Mouse (Mus musculus) MEL (cell line): ENCODE data around the gene Trim39. TPM values are rescaled to one million over a fixed set of nuclear protein-coding genes. Genes with fewer than 3 reads are reported as not detected.

ENCODE experiments used
- DNase-seq: peaks from one replicate; pipeline ENCODE4 v3.0.0; 2011; ENCODE audit warnings: low read depth, low spot score
- H3K27ac ChIP-seq: 2 replicates; pipeline ENCODE4 v1.5.1; 2012; ENCODE audit warnings: low read depth, mild to moderate bottlenecking, control low read depth, low read length, moderate library complexity; ENCODE audit not compliant: control insufficient read depth
- H3K27me3 ChIP-seq, 2 experiments: fragments of 150-350 bp in 1 of 2; sonication (generic) in 1 of 2; 2 replicates each; pipeline ENCODE4 v1.6.1; 2012; ENCODE audit warnings: low read length in 2 of 2, mild to moderate bottlenecking in 2 of 2, improper control_type of control experiment in 1 of 2, moderate library complexity in 1 of 2; ENCODE audit not compliant: insufficient read depth in 2 of 2, control insufficient read depth in 1 of 2
- H3K36me3 ChIP-seq, 2 experiments: 2 replicates each; pipeline ENCODE4 v1.6.1; 2012 to 2014; ENCODE audit warnings: low read length in 2 of 2, improper control_type of control experiment in 1 of 2, inconsistent platforms in 1 of 2, mild to moderate bottlenecking in 1 of 2; ENCODE audit not compliant: insufficient read depth in 2 of 2, control insufficient read depth in 1 of 2
- H3K4me1 ChIP-seq, 2 experiments: fragments of 150-350 bp in 1 of 2; sonication (generic) in 1 of 2; 2 replicates each; pipeline ENCODE4 v1.6.1; 2012; ENCODE audit warnings: low read length in 2 of 2, improper control_type of control experiment in 1 of 2, mild to moderate bottlenecking in 1 of 2; ENCODE audit not compliant: insufficient read depth in 2 of 2, control insufficient read depth in 1 of 2
- H3K4me3 ChIP-seq, 2 experiments: fragments of 150-350 bp in 1 of 2; sonication (generic) in 1 of 2; 2 replicates each; pipeline ENCODE4 v1.5.1; 2012; ENCODE audit warnings: low read depth in 2 of 2, low read length in 2 of 2, mild to moderate bottlenecking in 2 of 2, moderate library complexity in 2 of 2, control low read depth in 1 of 2, improper control_type of control experiment in 1 of 2; ENCODE audit not compliant: control insufficient read depth in 1 of 2, insufficient read depth in 1 of 2
- H3K79me2 ChIP-seq: 2 replicates; pipeline ENCODE4 v1.6.1; 2012; ENCODE audit warnings: mild to moderate bottlenecking, low read length, moderate library complexity; ENCODE audit not compliant: control insufficient read depth, poor library complexity, insufficient read depth
- H3K9ac ChIP-seq: 2 replicates; pipeline ENCODE4 v1.6.1; 2012; ENCODE audit warnings: low read depth, mild to moderate bottlenecking, control low read depth, low read length, moderate library complexity; ENCODE audit not compliant: control insufficient read depth, poor library complexity, severe bottlenecking
- H3K9me3 ChIP-seq: fragments of 150-350 bp; sonication (generic); replicated peaks from 2 replicates; pipeline ENCODE4 v1.6.1; 2012; ENCODE audit warnings: mild to moderate bottlenecking, low read length, improper control_type of control experiment, moderate library complexity; ENCODE audit not compliant: insufficient read depth
- BHLHE40 ChIP-seq: IDR thresholded peaks from 2 replicates; pipeline ENCODE4 v1.6.1; 2012; ENCODE audit warnings: low read depth, mild to moderate bottlenecking, inconsistent platforms, low read length, improper control_type of control experiment, borderline replicate concordance
- CHD1 ChIP-seq: IDR thresholded peaks from 2 replicates; pipeline ENCODE4 v1.6.1; 2012; ENCODE audit warnings: low read depth, mild to moderate bottlenecking, inconsistent platforms, low read length, improper control_type of control experiment
- CHD2 ChIP-seq: IDR thresholded peaks from 2 replicates; pipeline ENCODE4 v1.6.1; 2011; ENCODE audit warnings: low read length, improper control_type of control experiment
- CTCF ChIP-seq, 3 experiments: IDR thresholded peaks in 2 of 3; conservative IDR thresholded peaks in 1 of 3; 2 replicates each; pipeline ENCODE4 v1.5.1; 2011 to 2012; ENCODE audit warnings: low read length in 3 of 3, low read depth in 2 of 3, mild to moderate bottlenecking in 2 of 3, improper control_type of control experiment in 1 of 3, inconsistent platforms in 1 of 3, mixed read lengths in 1 of 3, moderate library complexity in 1 of 3; ENCODE audit not compliant: control insufficient read depth in 1 of 3, insufficient read depth in 1 of 3, poor library complexity in 1 of 3, severe bottlenecking in 1 of 3
- E2F4 ChIP-seq: IDR thresholded peaks from 2 replicates; pipeline ENCODE4 v1.6.1; 2011; ENCODE audit warnings: low read depth, low read length, improper control_type of control experiment, borderline replicate concordance
- ELF1 ChIP-seq: IDR thresholded peaks from 2 replicates; pipeline ENCODE4 v1.6.1; 2014; ENCODE audit warnings: low read depth, mild to moderate bottlenecking, inconsistent platforms, low read length, improper control_type of control experiment, moderate library complexity
- EP300 ChIP-seq, 2 experiments: IDR thresholded peaks; 2 replicates each; pipeline ENCODE4 v1.6.1; 2011; ENCODE audit warnings: improper control_type of control experiment in 2 of 2, low read length in 2 of 2, low read depth in 1 of 2, mild to moderate bottlenecking in 1 of 2
- ETS1 ChIP-seq: IDR thresholded peaks from 2 replicates; pipeline ENCODE4 v1.6.1; 2012; ENCODE audit warnings: low read depth, mild to moderate bottlenecking, inconsistent platforms, low read length, improper control_type of control experiment, moderate library complexity
- GABPA ChIP-seq: IDR thresholded peaks from 2 replicates; pipeline ENCODE4 v1.6.1; 2012; ENCODE audit warnings: low read depth, mild to moderate bottlenecking, inconsistent platforms, low read length, improper control_type of control experiment, moderate library complexity
- JUND ChIP-seq: IDR thresholded peaks from 2 replicates; pipeline ENCODE4 v1.6.1; 2011; ENCODE audit warnings: low read depth, mild to moderate bottlenecking, improper control_type of control experiment, low read length
- MAFK ChIP-seq: IDR thresholded peaks from 2 replicates; pipeline ENCODE4 v1.6.1; 2011; ENCODE audit warnings: low read depth, mild to moderate bottlenecking, low read length, improper control_type of control experiment, borderline replicate concordance
- MAX ChIP-seq: IDR thresholded peaks from 2 replicates; pipeline ENCODE4 v1.6.1; 2011; ENCODE audit warnings: low read length, improper control_type of control experiment
- MAZ ChIP-seq: IDR thresholded peaks from 2 replicates; pipeline ENCODE4 v1.6.1; 2012; ENCODE audit warnings: low read depth, mild to moderate bottlenecking, inconsistent platforms, low read length, improper control_type of control experiment
- MXI1 ChIP-seq: IDR thresholded peaks from 2 replicates; pipeline ENCODE4 v1.6.1; 2011; ENCODE audit warnings: mild to moderate bottlenecking, low read depth, low read length, improper control_type of control experiment
- MYB ChIP-seq: IDR thresholded peaks from 2 replicates; pipeline ENCODE4 v1.6.1; 2011; ENCODE audit warnings: mild to moderate bottlenecking, low read depth, low read length, improper control_type of control experiment
- MYC ChIP-seq: IDR thresholded peaks from 2 replicates; pipeline ENCODE4 v1.6.1; 2011; ENCODE audit warnings: low read depth, mild to moderate bottlenecking, low read length, improper control_type of control experiment, moderate library complexity
- NELFE ChIP-seq: IDR thresholded peaks from 2 replicates; pipeline ENCODE4 v1.6.1; 2011; ENCODE audit warnings: low read depth, low read length, improper control_type of control experiment
- POLR2A ChIP-seq, 2 experiments: IDR thresholded peaks; 2 replicates each; pipeline ENCODE4 v1.6.1; 2011 to 2012; ENCODE audit warnings: low read length in 2 of 2, mild to moderate bottlenecking in 2 of 2, control low read depth in 1 of 2, improper control_type of control experiment in 1 of 2, low read depth in 1 of 2, moderate library complexity in 1 of 2; ENCODE audit not compliant: control insufficient read depth in 1 of 2, insufficient read depth in 1 of 2, poor library complexity in 1 of 2
- POLR2AphosphoS2 ChIP-seq: IDR thresholded peaks from 2 replicates; pipeline ENCODE4 v1.6.1; 2011; ENCODE audit warnings: low read length, improper control_type of control experiment
- POLR2AphosphoS5 ChIP-seq: IDR thresholded peaks from 2 replicates; pipeline ENCODE4 v1.6.1; 2012; ENCODE audit warnings: low read depth, borderline replicate concordance, mild to moderate bottlenecking, inconsistent platforms, low read length, moderate library complexity, mixed read lengths
- RAD21 ChIP-seq: IDR thresholded peaks from 2 replicates; pipeline ENCODE4 v1.6.1; 2011; ENCODE audit warnings: mild to moderate bottlenecking, low read depth, low read length, improper control_type of control experiment
- RCOR1 ChIP-seq: IDR thresholded peaks from 2 replicates; pipeline ENCODE4 v1.6.1; 2012; ENCODE audit warnings: low read depth, mild to moderate bottlenecking, inconsistent platforms, low read length, improper control_type of control experiment
- SIN3A ChIP-seq: IDR thresholded peaks from 2 replicates; pipeline ENCODE4 v1.6.1; 2012; ENCODE audit warnings: low read length, improper control_type of control experiment, inconsistent platforms
- TAL1 ChIP-seq: IDR thresholded peaks from 2 replicates; pipeline ENCODE4 v1.6.1; 2012; ENCODE audit warnings: mild to moderate bottlenecking, inconsistent platforms, low read length, moderate library complexity, mixed read lengths
- TBP ChIP-seq: IDR thresholded peaks from 2 replicates; pipeline ENCODE4 v1.8.0; 2011; ENCODE audit warnings: low read depth, low read length, improper control_type of control experiment
- TCF12 ChIP-seq: IDR thresholded peaks from 2 replicates; pipeline ENCODE4 v1.6.1; 2014; ENCODE audit warnings: low read depth, mild to moderate bottlenecking, inconsistent platforms, low read length, improper control_type of control experiment, moderate library complexity
- UBTF ChIP-seq: IDR thresholded peaks from 2 replicates; pipeline ENCODE4 v1.6.1; 2012; ENCODE audit warnings: low read depth, mild to moderate bottlenecking, inconsistent platforms, low read length, improper control_type of control experiment, moderate library complexity, borderline replicate concordance; ENCODE audit not compliant: insufficient read depth
- ZC3H11A ChIP-seq: IDR thresholded peaks from 2 replicates; pipeline ENCODE4 v1.6.1; 2012; ENCODE audit warnings: low read depth, mild to moderate bottlenecking, inconsistent platforms, low read length, improper control_type of control experiment
- ZKSCAN1 ChIP-seq: IDR thresholded peaks from 2 replicates; pipeline ENCODE4 v1.6.1; 2012; ENCODE audit warnings: low read depth, mild to moderate bottlenecking, inconsistent platforms, low read length, improper control_type of control experiment, moderate library complexity
- ZMIZ1 ChIP-seq: IDR thresholded peaks from 2 replicates; pipeline ENCODE4 v1.6.1; 2012; ENCODE audit warnings: low read depth, mild to moderate bottlenecking, inconsistent platforms, low read length, improper control_type of control experiment, moderate library complexity
- ZNF384 ChIP-seq: IDR thresholded peaks from 2 replicates; pipeline ENCODE4 v1.6.1; 2012; ENCODE audit warnings: low read depth, mild to moderate bottlenecking, inconsistent platforms, low read length, improper control_type of control experiment
- polyA plus RNA-seq, 2 experiments: library from polyadenylated mRNA; stranded (reverse) in 1 of 2; unstranded in 1 of 2; fragments of >175 nt in 1 of 2; fragments of >200 nt in 1 of 2; gene quantifications; 2 replicates each; pipeline versions ENCODE4 v1.2.1 to v1.2.4; 2012; ENCODE audit warnings: low replicate concordance in 2 of 2, low read depth in 1 of 2; ENCODE audit not compliant: insufficient read length in 2 of 2, insufficient read depth in 1 of 2, missing spikeins in 1 of 2
- total RNA-seq: library from RNA; depleted of rRNA; stranded (reverse); fragments of 300-350 nt; gene quantifications from 2 replicates; pipeline ENCODE4 v1.2.3, GENCODE M21; 2012

Trim39 gene
- total and polyA plus RNA-seq, 3 experiments: 13.5 to 16.0 TPM; not detected in 1

DNA sequence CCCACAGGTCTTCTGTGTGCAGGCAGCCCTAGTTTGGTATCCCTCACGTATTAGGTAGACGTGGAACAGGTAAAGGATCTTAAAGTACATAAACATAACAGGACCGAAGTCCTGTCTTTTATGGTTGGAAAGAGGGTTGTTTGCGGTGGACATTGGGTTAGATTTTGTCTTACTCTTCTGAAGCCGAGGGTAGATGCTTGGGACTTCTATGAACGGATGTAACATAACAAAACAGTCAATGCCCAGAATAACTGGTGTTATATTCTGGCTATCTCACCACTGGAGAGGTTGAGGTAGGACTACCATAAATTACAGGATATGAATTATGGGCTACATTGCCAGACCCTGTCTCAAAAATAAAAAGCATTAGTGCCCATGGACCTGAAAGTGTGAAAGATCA lies 14.1 kb downstream of the Trim39 start, which contains the start of gene Rpp21:
Gene Rpp21, minus strand, starts transcription at position 101 of the 400 bp plus-strand sequence.
- no peak for TF ChIP-seq ZC3H11A
- no peak for TF ChIP-seq MAZ
- no peak for TF ChIP-seq GABPA
- TF ChIP-seq CHD2: no peak
- TF ChIP-seq EP300 (IDR thresholded peaks at IDR 0.05; ENCODE audit: low read depth in 1 of 2, low read length in 2 of 2): no peak
- no peak for TF ChIP-seq MYB
- TF ChIP-seq NELFE: no peak
- TF ChIP-seq TBP: no peak
- no peak for TF ChIP-seq RCOR1
- TF ChIP-seq E2F4: no peak
- TF ChIP-seq JUND: no peak
- no peak for TF ChIP-seq ELF1
- no peak for TF ChIP-seq SIN3A
- TF ChIP-seq ZMIZ1: no peak
- TF ChIP-seq TAL1: no peak
- no peak for TF ChIP-seq BHLHE40
- no peak for TF ChIP-seq CHD1
- no peak for TF ChIP-seq POLR2AphosphoS2
- Histone ChIP-seq H3K9me3 (no peaks in the 10 kb centered on the region), H3K36me3 (peaks cover 2 to 28% of the 10 kb centered on the region in 2 experiments; a peak in 3 of 4 replicates), H3K27ac (peak within 1 kb of the TSS; percentile 51), H3K4me3 (peak within 1 kb of the TSS; percentile 85 to 88), H3K9ac (peak within 1 kb of the TSS; percentile 95), H3K79me2 (peaks cover 5% of the 10 kb centered on the region), H3K27me3 (no peaks in the 10 kb centered on the region), H3K4me1 (peaks cover 14 to 24% of the 10 kb centered on the region in 2 experiments)
- DNase-seq: no peak

DNA sequence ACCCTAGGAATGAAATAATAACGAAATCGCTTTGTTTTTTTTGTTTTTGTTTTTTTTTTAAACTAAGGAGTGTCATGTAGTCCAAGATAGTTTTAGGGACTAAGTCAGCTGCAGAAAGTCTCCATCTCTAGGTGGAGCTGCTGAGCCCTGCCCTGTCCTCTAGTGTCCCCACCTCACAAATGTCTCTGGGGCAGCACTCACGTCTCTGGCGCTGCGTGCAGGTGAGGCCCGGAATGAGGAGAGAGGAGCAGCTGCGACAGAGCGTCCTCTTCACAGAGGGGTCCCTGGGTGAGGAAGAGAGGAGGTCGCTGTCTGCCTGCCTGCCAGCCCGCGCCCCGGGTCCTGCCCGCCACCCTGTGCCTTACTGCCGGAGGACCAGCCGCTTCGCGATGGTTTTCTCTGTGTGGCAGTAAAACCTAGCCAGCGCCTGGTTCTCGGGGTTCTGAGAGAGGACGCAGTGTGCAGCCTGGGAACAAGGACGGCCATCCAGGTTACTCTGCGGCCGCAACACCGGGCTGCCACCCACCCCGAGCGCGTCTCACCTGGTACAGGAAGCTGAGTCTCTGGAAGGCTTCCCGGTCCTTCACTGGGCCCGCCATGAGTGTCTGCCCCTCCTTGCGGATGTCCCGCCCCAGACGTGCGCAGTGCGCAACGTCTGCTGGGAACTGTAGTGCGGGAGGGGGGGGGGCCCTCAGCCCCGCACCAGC lies 14.7 kb downstream of the Trim39 start:
- DNase-seq: peak; percentile 85
- H3K27me3 ChIP-seq: no peaks in the 10 kb centered on the region
- H3K4me1 ChIP-seq: peaks cover 11 to 23% of the 10 kb centered on the region in 2 experiments
- H3K27ac ChIP-seq: peak overlapping the region; percentile 51
- no peaks in the 10 kb centered on the region for H3K9me3 ChIP-seq
- H3K36me3 ChIP-seq: peaks cover 0 to 22% of the 10 kb centered on the region in 2 experiments; a peak in 2 of 4 replicates
- peak overlapping the region; percentile 95 for H3K9ac ChIP-seq
- peak overlapping the region; percentile 85 to 88 for H3K4me3 ChIP-seq
- peaks cover 5% of the 10 kb centered on the region for H3K79me2 ChIP-seq
- no peak for TF ChIP-seq CHD2
- 0 out of 2 replicates have a peak, but pooled peaks have one; percentile 40 for TF ChIP-seq MYC
- peak; percentile 11 for TF ChIP-seq RAD21
- TF ChIP-seq CHD1: 0 out of 2 replicates have a peak, but pooled peaks have one; percentile 83
- no peak; the same call in 1 of the 2 replicates for TF ChIP-seq ETS1
- no peak for TF ChIP-seq POLR2AphosphoS5
- peak; percentile 78 to 83 for TF ChIP-seq POLR2A (IDR thresholded peaks at IDR 0.05; ENCODE audit: control insufficient read depth in 1 of 2, insufficient read depth in 1 of 2, low read depth in 1 of 2, low read length in 2 of 2, poor library complexity in 1 of 2)
- TF ChIP-seq TCF12: peak; percentile 69
- no peak for TF ChIP-seq UBTF
- TF ChIP-seq EP300 (IDR thresholded peaks at IDR 0.05; ENCODE audit: low read depth in 1 of 2, low read length in 2 of 2): no peak
- TF ChIP-seq ZC3H11A: no peak
- TF ChIP-seq TAL1: no peak
- no peak for TF ChIP-seq MAFK
- TF ChIP-seq NELFE: peak; percentile 72
- peak; percentile 32; the same call in 1 of the 2 replicates for TF ChIP-seq MXI1
- no peak for TF ChIP-seq MAX
- peak; percentile 95 for TF ChIP-seq POLR2AphosphoS2
- peak; percentile 57 to 67 (median 64) for TF ChIP-seq CTCF (IDR thresholded peaks at IDR 0.05 in 2 of 3, conservative IDR thresholded peaks at IDR 0.05 in 1 of 3; ENCODE audit: control insufficient read depth in 1 of 3, insufficient read depth in 1 of 3, low read depth in 2 of 3, low read length in 3 of 3, poor library complexity in 1 of 3, severe bottlenecking in 1 of 3)
- no peak for TF ChIP-seq JUND
- no peak for TF ChIP-seq ZKSCAN1
- TF ChIP-seq ZNF384: peak; percentile 82
